8 mouse cellular contexts compared by ENCODE assay signal in the genomic region with DNA sequence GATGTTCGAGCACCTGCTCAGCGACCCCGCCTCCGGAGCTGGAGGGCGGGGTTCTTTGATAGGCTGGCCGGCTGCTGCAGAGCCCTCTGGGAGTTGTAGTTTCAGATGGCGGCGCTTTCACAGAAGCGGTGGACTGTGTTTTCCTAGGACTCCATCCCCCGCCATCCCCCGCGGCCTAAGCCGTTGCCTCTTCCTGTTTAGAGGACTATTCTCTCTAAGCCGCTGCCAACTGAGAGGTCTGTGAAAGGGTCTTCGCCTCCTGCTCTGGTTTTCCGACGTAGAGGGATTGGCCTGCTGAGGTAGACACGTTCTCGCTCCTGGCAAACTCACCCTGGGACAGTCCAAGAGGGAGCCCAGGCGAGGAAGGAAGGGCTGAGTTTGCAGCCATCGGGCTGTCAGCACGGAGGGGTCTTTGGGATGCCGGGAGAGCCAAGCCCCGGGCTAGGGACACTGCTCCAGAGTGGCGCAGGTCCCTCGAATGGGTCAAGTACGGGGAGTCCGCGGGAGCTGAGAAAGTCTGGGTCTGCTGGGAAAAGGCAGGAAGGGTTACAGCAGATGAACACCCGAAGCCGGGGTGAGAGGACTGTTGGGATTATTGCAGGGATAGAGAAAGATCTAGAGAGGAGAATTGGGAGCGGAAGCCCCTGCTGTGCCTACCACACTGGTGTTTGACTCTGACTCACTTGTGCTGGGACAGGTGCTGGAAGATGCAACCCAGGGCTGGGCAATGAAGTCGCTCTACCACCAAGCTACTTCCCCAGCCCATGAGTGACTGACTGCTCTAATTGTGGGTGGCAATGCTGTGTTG. TPM values are rescaled to one million over a fixed set of nuclear protein-coding genes. Genes with fewer than 3 reads are reported as not detected.
A peak's percentile ranks its signal among the peaks of the same experiment; 100 is the strongest.
DNase-seq lines count a peak whose midpoint lies in the region; ATAC-seq and TF ChIP-seq lines count a peak whose summit lies in the region.

A gene (plus strand): TSS at position 178 of the 808 bp plus-strand sequence.

- H3K4me3 ChIP-seq in hindbrain, embryonic 10.5 days: peak within 1 kb of the TSS; percentile 85
- peak within 1 kb of the TSS; percentile 71 for H3K4me3 ChIP-seq in lung, postnatal 0 days (ENCODE audit: low read depth, low read length)

- peaks cover 14% of the 10 kb centered on the region for H3K4me1 ChIP-seq in hindbrain, embryonic 10.5 days (replicated peaks)
- H3K4me1 ChIP-seq in lung, postnatal 0 days (ENCODE audit: insufficient read depth, low read depth, low read length): no peaks in the 10 kb centered on the region

- peak within 1 kb of the TSS; percentile 87 for H3K27ac ChIP-seq in hindbrain, embryonic 10.5 days
- H3K27ac ChIP-seq in lung, postnatal 0 days (ENCODE audit: low read length): no peak within 1 kb of the TSS

- under 1% methylated on average over 33 of the region's 33 CpGs for WGBS in hindbrain, embryonic 10.5 days
- WGBS in lung, postnatal 0 days: under 1% methylated on average over 33 of the region's 33 CpGs

- TF ChIP-seq EP300 in lung, postnatal 0 days (IDR thresholded peaks at IDR 0.05): no peak

- H3K4me2 ChIP-seq in lung, postnatal 0 days (replicated peaks; ENCODE audit: low read depth, low read length): peak within 1 kb of the TSS; percentile 74

- ATAC-seq in frontal cortex, adult (ENCODE audit: low TSS enrichment): peak; percentile 97
- ATAC-seq in lung, postnatal 0 days: peak; percentile 100

- H3K9me3 ChIP-seq in hindbrain, embryonic 10.5 days: no peaks in the 10 kb centered on the region
- H3K9me3 ChIP-seq in lung, postnatal 0 days (ENCODE audit: low read length): no peaks in the 10 kb centered on the region

- H3K36me3 ChIP-seq in hindbrain, embryonic 10.5 days: no peaks in the 10 kb centered on the region
- no peaks in the 10 kb centered on the region for H3K36me3 ChIP-seq in lung, postnatal 0 days (ENCODE audit: insufficient read depth, low read length)

- no peak for TF ChIP-seq CTCF in lung, postnatal 0 days (IDR thresholded peaks at IDR 0.05)

- H3K9ac ChIP-seq in lung, postnatal 0 days (replicated peaks; ENCODE audit: low read depth): peak within 1 kb of the TSS; percentile 69

- DNase-seq in MEL-GATA-1-ER (ENCODE audit: extremely low read depth, low read depth): peak; percentile 89
- peak; percentile 88 for DNase-seq in cerebellum, adult 8-10 months
- DNase-seq in hindbrain, embryonic 10.5 days (ENCODE audit: low spot score): peak; percentile 92
- peak; percentile 96 for DNase-seq in layer of hippocampus, adult 9-11 months
- peak; percentile 97 for DNase-seq in lung, postnatal 0 days (ENCODE audit: low spot score)
- peak; percentile 78 for DNase-seq in ovary, postnatal 14 days (ENCODE audit: low spot score)
- peak; percentile 96 for DNase-seq in thymus, postnatal 14 days

- no peaks in the 10 kb centered on the region for H3K27me3 ChIP-seq in hindbrain, embryonic 10.5 days (ENCODE audit: insufficient read depth, poor library complexity, severe bottlenecking)
- H3K27me3 ChIP-seq in lung, postnatal 0 days (replicated peaks; ENCODE audit: insufficient read depth, low read length): no peaks in the 10 kb centered on the region

RNA-seq across cellular contexts. Expression of the gene that starts here (rescaled TPM):
- 13.6 and 18.7 TPM in 2 replicates for polyA plus RNA-seq in hindbrain, embryonic 10.5 days (2016; fragmentation: Nextera tagmentation; extraction: Ambion mirVana)
- polyA plus RNA-seq in lung, postnatal 0 days (2015; fragmentation: Nextera tagmentation; extraction: Ambion mirVana): 15.3 and 15.7 TPM in 2 replicates
